Mouse (Mus musculus): ENCODE data around the gene R3hdm4. TPM values are rescaled to one million over a fixed set of nuclear protein-coding genes. Genes with fewer than 3 reads are reported as not detected.
"Not testable (repeated sequence)": the region's sequence is repeated elsewhere in the genome, so short reads cannot be mapped to it uniquely, and the experiment has no call there.

Gene R3hdm4
- 100 to 1,000 TPM in 1 of 3 experiments, 10 to 100 TPM in 2; 96.5 to 106 (median 96.9) TPM for polyA plus RNA-seq (2017; shearing (Covaris generic))

GRCm38 (mm10) chr10:79920958-79921535, at the start of gene R3hdm4:
Gene R3hdm4, minus strand, starts transcription at chr10:79921208.
- no peak for ATAC-seq

DNA sequence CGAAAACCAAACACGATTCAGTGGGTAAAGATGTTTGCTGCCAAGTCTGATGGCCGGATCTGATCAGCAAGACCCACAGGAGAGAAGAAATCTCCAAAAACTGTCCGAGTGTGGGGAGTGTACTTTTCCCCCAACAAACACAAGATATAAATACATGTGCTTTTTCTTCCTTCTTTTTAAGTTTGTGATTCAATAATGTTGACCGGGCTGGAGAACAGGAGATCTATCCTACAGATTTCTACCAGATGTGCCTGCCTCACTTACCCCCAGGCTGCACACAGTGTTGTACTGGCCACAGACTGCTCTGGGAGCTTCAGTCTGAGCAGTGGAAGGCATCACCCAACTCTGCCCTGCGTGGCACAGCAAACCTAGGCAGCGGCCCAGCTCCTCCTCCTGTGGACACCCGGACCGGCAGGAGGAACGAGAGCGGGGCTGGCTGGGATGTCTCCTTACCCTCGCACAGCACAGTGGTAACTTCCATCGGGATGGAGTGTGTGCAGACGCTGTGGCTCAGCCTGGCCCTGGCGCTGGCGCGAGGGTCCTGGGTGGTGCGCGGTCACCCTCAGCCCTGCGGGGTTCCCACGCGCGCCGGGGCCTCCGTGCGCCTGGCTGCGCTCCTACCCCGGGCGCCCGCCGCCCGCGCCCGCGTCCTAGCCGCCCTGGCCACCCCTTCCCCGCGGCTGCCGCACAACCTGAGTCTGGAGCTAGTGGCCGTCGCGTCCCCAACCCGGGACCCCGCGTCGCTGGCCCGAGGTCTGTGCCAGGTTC, 49.6 kb upstream of the R3hdm4 start, which contains the start of gene Grin3b:
TSS of gene Grin3b (plus strand) at position 301 of the 768 bp plus-strand sequence.
- ATAC-seq = no peak

DNA sequence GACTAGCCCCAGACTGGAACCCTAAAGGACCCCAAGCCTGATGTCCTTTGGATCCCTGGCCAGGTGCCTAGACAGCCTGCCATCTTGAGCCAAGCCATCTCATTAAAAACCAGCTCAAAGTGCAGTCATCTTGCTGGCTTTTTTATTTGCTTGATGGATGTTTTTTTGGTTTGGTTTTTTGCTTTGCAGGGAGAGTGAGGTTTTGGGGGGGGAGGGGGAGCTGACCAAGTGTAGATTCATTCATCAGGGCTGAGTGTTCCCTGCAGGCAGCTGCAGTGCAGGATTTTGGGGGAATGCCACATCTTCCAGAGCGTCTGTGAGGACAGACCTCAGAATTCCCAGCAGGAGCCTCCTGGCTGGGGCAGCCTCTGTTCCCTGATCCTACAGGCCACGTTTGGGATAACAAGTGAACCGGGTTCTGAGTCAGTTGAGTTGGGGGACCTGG, 48.1 kb upstream of the R3hdm4 start:
- no peak for ATAC-seq

- no peak for ATAC-seq
Observed at GRCm38 (mm10) chr10:79968181-79968580, 47.2 kb upstream of the R3hdm4 start.

GRCm38 (mm10) chr10:79966886-79967400, 45.9 kb upstream of the R3hdm4 start:
- ATAC-seq = no peak

- ATAC-seq = no peak
Observed at GRCm38 (mm10) chr10:79965325-79965724, 44.3 kb upstream of the R3hdm4 start.

DNA sequence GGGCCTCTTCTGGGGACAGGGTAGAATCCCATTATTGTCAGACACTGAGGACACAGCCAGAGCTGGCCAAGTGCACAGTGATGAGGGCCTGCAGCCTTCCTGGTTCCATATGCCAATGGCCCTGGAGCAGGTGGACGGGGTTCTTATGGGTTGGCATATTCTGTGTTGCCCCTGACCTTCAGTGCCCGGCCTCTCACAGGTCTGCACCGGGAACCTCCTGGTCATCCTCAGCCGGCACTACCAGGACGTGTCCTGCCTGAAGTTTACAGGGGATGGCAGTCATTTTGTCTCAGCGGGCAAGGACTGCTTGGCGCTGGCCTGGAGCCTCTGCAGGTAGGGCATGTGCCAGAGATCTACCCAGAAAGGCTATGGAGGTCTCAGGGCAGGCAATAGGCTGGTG, 43.7 kb upstream of the R3hdm4 start:
- ATAC-seq = no peak

- ATAC-seq = no peak
Observed at GRCm38 (mm10) chr10:79960671-79961294, 39.8 kb upstream of the R3hdm4 start.

- peak; percentile 93 for ATAC-seq
Observed at GRCm38 (mm10) chr10:79959847-79960601, 39.0 kb upstream of the R3hdm4 start, which contains the start of gene Wdr18. Gene Wdr18, plus strand, starts transcription at chr10:79960152.

- ATAC-seq = not testable (repeated sequence)
Observed at GRCm38 (mm10) chr10:79959412-79959811, 38.4 kb upstream of the R3hdm4 start.

GRCm38 (mm10) chr10:79958140-79958816, 37.3 kb upstream of the R3hdm4 start:
- no peak for ATAC-seq

- no peak for ATAC-seq
Observed at GRCm38 (mm10) chr10:79956643-79957154, 35.7 kb upstream of the R3hdm4 start.

GRCm38 (mm10) chr10:79955691-79956090, 34.7 kb upstream of the R3hdm4 start:
- no peak for ATAC-seq

GRCm38 (mm10) chr10:79953946-79954345, 32.9 kb upstream of the R3hdm4 start:
- no peak for ATAC-seq

- ATAC-seq = no peak
Observed at GRCm38 (mm10) chr10:79950661-79951060, 29.7 kb upstream of the R3hdm4 start.

DNA sequence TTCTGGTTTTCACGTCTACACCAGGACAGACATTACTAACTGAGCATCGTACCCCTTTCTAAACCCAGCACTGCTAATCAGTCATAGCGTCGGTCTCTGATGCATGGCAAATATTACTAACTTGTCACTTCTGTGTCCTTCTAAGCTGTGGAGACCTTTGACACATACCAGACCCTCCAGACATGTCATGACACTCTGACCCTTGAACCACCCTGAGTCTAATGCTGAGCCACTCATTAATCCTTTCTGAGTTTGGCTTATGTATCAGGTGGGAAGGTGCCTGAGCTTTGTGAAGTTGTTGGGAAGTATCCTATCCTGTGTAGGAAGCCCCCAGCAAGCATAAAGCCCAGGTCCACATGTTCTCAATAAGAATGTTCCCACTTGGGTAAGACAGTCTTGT, 28.9 kb upstream of the R3hdm4 start:
- ATAC-seq = no peak

- ATAC-seq = no peak
Observed at GRCm38 (mm10) chr10:79947502-79947901, 26.5 kb upstream of the R3hdm4 start.

DNA sequence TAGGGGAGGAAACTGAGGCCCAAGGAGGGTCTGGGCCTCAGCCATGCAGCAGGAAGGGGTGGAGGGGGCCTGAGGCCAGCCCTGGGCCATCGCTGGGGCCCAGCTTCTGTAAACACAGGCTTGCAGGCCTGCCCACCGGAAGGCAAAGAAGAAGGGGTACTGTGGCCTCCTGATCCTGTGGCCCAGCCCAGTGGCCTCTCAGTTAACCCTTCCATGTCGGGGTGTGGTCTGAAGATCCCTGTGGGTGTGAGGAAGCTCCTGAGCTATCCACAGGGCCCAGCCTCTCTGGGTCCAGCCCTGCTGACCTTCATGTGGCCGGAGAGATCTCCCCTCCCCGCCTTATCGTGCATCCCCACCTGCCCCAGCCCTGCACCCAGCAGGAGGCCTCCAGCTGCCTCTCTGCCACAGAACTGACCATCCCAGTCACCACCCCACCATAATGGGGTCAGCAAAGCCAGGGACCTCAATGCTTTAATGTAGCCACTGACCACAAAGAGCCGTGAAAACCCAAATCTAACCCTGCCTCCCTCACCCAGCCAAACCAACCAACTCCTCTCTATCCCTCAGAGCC, 25.8 kb upstream of the R3hdm4 start:
- ATAC-seq = no peak

DNA sequence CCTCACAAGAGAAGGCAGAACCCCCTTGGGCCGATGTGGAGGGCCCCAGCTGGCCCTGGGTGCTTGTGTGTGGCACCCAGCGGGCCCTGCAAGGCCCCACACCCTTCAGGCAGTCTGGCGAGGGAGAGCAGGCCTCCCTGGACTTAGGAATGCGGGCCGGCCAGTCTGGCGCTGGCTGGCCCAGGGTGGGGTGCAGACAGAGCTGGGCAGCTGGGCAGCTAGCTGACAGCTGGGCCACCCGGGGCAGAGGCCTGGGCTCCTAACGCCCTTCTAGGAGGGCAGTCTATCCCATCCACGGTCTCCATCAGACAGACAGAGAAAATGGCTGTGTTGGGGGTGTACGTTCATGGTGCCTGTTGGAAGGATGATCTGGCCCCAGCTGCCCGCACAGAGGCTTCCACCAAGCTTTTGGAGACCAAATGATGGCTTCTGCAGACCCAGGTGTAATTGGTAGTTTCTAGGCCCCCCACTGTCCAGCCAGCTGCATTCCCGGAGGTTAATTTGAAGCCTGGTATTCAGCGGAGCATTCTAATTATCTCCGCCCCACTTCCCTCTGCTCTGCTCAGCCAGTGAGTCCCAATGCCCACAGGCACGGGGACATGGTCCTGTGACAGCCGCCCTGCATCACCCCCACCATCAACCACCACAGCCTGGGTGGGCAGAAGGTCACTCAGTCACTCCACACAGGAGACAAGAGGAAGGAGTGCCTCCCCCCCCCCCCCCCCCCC, 24.7 kb upstream of the R3hdm4 start:
- no peak for ATAC-seq

GRCm38 (mm10) chr10:79943471-79943901, 22.5 kb upstream of the R3hdm4 start:
- no peak for ATAC-seq

GRCm38 (mm10) chr10:79942988-79943387, 22.0 kb upstream of the R3hdm4 start:
- no peak for ATAC-seq
